Mouse (Mus musculus) midbrain, embryonic 15.5 days (tissue): ENCODE measurements at regions not wholly inside any gene's neighbourhood (a gene's known extent, or its start where the extent isn't known, plus 50 kb on each side); places are given as distances from the start of the nearest gene placed in this dataset.
"Not testable (repeated sequence)": the region's sequence is repeated elsewhere in the genome, so short reads cannot be mapped to it uniquely, and the experiment has no call there.

Experiments used
- ATAC-seq: fragments of 200-750 bp; cut with Nextera tagmentation; replicated peaks from 2 replicates; pipeline ENCODE4 v1.8.0; 2017; ENCODE audit warnings: moderate TSS enrichment
- H3K27ac ChIP-seq: fragments of 300-500 bp; sonication (generic); 2 replicates; pipeline ENCODE4 v1.5.1; 2015; ENCODE audit warnings: mild to moderate bottlenecking, inconsistent platforms
- H3K27me3 ChIP-seq: fragments of 300-500 bp; sonication (generic); replicated peaks from 2 replicates; pipeline ENCODE4 v1.6.1; 2015; ENCODE audit warnings: inconsistent platforms
- H3K36me3 ChIP-seq: fragments of 300-500 bp; sonication (generic); replicated peaks from 2 replicates; pipeline ENCODE4 v1.6.1; 2015; ENCODE audit warnings: inconsistent platforms
- H3K4me1 ChIP-seq: fragments of 300-500 bp; sonication (generic); 2 replicates; pipeline ENCODE4 v1.6.1; 2015; ENCODE audit warnings: inconsistent platforms
- H3K4me2 ChIP-seq: fragments of 300-500 bp; sonication (generic); 2 replicates; pipeline ENCODE4 v1.6.1; 2015; ENCODE audit warnings: inconsistent platforms, mild to moderate bottlenecking, moderate library complexity
- H3K4me3 ChIP-seq: fragments of 300-500 bp; sonication (generic); 2 replicates; pipeline ENCODE4 v1.5.1; 2015; ENCODE audit warnings: mild to moderate bottlenecking, inconsistent platforms
- H3K9ac ChIP-seq: fragments of 300-500 bp; sonication (generic); 2 replicates; pipeline ENCODE4 v1.6.1; 2015; ENCODE audit warnings: mild to moderate bottlenecking, inconsistent platforms
- H3K9me3 ChIP-seq: fragments of 300-500 bp; sonication (generic); 2 replicates; pipeline ENCODE4 v1.6.1; 2016; ENCODE audit warnings: inconsistent platforms
- WGBS: fragments of 180-500 bp; shearing (Covaris S2); methylation state at CpG from one replicate; pipeline ENCODE4 v1.1.7; 2015; ENCODE audit warnings: mixed read lengths; 5-methylcytosine and 5-hydroxymethylcytosine counted together

DNA sequence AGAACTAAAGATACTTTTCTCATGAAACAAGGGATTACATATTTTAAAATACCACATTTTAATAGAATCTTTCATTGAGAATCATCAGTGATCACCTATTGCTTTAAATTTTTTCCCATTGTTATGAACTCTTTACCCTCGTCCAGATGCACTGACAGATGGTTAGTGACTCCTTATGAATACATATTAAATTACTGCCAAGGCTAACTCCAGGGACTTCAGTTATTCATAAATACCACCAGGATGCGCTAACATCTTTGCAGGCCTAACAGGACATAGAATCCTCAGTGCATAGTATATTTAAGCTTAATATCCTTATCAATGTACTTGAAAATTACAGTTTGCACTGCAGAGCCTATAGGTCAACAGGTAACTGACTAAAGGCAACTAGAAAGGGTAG lies 1362.5 kb upstream of the Tmeff2 start:
- H3K27me3 ChIP-seq = no peaks in the 10 kb centered on the region
- H3K9ac ChIP-seq = no peak overlapping the region
- H3K4me1 ChIP-seq = no peaks in the 10 kb centered on the region
- no peaks in the 10 kb centered on the region for H3K9me3 ChIP-seq
- H3K27ac ChIP-seq = no peak overlapping the region
- H3K4me3 ChIP-seq = no peak overlapping the region
- H3K36me3 ChIP-seq = no peaks in the 10 kb centered on the region
- no peak overlapping the region for H3K4me2 ChIP-seq
- ATAC-seq = peak; percentile 58; the same call in 1 of the 2 replicates
- 52% methylated on average over 2 of the region's 2 CpGs for WGBS

DNA sequence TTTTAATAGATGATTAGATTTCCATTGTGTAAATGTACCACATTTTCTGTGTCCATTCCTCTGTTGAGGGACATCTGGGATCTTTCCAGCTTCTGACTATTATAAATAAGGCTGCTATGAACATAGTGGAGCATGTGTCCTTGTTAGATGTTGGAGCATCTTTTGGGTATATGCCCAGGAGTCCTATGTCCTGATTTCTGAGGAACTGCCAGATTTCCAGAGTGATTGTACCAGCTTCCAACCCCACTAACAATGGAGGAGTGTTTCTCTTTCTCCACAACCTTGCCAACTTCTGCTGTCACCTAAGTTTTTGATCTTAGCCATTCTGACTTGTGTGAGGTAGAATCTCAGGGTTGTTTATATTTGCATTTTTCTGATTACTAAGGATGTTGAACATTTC lies 1328.3 kb upstream of the Tmeff2 start:
- not testable (repeated sequence) for H3K27me3 ChIP-seq, H3K4me2 ChIP-seq, H3K36me3 ChIP-seq, H3K27ac ChIP-seq, H3K4me3 ChIP-seq, H3K9me3 ChIP-seq, ATAC-seq, H3K9ac ChIP-seq, H3K4me1 ChIP-seq

DNA sequence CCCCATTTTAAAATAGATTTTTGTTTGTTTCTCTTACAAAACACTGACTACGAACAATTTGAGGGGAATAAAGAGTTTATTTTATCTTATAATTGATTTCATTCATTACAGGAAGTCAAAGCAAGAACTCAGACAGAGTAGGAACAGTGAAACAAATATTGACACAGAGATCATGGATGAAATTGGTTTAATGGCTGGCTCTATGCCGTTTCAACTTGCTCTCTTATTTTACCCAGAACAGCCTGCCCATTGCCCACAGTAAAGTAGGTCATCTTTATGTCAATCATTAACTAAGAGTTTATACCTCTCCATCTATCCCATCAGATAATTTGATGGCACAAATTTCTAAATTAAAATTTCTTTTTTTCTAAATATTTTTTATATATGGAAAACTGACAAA lies 1327.9 kb upstream of the Tmeff2 start:
- whole genome bisulfite sequencing = 81% methylated on average over 2 of the region's 2 CpGs
- H3K4me1 ChIP-seq = no peaks in the 10 kb centered on the region
- no peaks in the 10 kb centered on the region for H3K27me3 ChIP-seq
- no peak overlapping the region for H3K4me3 ChIP-seq
- ATAC-seq = no peak
- H3K36me3 ChIP-seq = no peaks in the 10 kb centered on the region
- H3K27ac ChIP-seq = no peak overlapping the region
- H3K9ac ChIP-seq = no peak overlapping the region
- no peak overlapping the region for H3K4me2 ChIP-seq
- no peaks in the 10 kb centered on the region for H3K9me3 ChIP-seq
